Mouse (Mus musculus) megakaryocyte, embryonic 14.5 days (primary cell): ENCODE results near the gene Mogs.

Source experiments
- FLI1 ChIP-seq: IDR thresholded peaks from 2 replicates; pipeline ENCODE4 v1.6.1; 2012; ENCODE audit warnings: low read length, inconsistent platforms, mixed read lengths
- GATA1 ChIP-seq: IDR thresholded peaks from 3 replicates; pipeline ENCODE4 v1.6.1; 2012; ENCODE audit warnings: mixed read lengths, low read length, inconsistent platforms, borderline replicate concordance

GRCm38 (mm10) chr6:83166243-83166630 lies 50.9 kb downstream of the Mogs start:
- TF ChIP-seq GATA1 (no peak), FLI1 (no peak)
